Mouse (Mus musculus) G1E-ER4 (cell line): ENCODE data around the gene Ptbp1. TPM values are rescaled to one million over a fixed set of nuclear protein-coding genes. Genes with fewer than 3 reads are reported as not detected.

Source experiments
- GATA1 ChIP-seq: IDR thresholded peaks from one replicate; pipeline ENCODE4 v1.8.0; 2012; ENCODE audit warnings: low read length, inconsistent platforms
- polyA plus RNA-seq: library from polyadenylated mRNA; stranded (reverse); fragments of >175 nt; gene quantifications from 2 replicates; pipeline ENCODE4 v1.2.3, GENCODE M21; 2012

The Ptbp1 gene
- polyA plus RNA-seq, 1 experiment: 1,318 TPM

DNA sequence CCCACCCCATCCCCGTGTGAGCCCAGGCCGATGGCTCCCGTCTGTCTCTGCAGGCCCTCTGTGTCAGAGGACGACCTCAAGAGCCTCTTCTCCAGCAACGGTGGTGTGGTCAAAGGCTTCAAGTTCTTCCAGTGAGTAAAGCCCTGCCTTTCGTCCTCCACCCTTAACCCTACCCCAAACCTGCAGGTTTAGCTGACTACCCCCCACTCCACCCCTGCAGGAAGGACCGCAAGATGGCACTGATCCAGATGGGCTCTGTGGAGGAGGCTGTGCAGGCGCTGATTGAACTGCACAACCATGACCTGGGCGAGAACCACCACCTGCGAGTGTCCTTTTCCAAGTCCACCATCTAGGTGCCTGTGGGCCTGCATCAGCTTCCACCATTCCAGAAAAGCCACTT lies 8.7 kb downstream of the Ptbp1 start:
- TF ChIP-seq GATA1: no peak

DNA sequence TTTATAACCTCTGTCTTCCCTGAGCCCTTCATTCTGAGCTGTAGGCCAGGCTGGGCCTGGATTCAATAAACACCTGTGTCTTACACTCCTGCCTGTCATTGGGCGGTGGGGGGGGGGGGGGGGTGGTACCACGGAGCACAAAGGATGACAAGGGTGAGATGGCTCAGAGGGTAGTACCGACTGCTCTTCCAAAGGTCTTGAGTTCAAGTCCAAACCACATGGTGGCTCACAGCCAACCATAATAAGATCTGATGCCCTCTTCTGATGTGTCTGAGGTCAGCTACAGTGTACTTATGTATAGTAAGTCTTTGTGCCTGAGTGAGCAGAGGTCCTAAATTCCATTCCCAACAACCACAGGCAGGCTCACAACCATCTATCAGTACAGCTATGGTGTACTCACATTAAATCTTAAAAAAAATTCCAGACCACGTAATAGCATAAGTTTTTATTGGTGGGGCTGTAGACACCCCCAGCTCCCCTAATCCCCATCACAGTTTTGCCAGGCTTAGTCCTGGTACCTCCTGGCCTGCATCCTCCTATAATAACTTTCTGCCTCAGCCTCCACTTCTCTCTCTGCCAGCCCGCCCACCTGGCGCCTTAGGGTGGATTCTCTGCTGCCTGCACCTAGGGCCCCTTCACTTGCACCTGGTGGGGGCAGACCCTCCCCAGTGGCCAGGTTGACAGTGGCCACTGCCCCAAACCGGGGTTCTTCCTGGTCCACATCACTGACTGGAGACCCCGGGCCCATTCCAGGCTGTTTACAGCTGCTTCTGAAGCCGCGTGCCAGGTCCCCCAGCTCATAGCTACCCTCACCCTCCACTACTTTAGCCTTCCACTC lies 10.3 kb downstream of the Ptbp1 start:
- no peak for TF ChIP-seq GATA1

DNA sequence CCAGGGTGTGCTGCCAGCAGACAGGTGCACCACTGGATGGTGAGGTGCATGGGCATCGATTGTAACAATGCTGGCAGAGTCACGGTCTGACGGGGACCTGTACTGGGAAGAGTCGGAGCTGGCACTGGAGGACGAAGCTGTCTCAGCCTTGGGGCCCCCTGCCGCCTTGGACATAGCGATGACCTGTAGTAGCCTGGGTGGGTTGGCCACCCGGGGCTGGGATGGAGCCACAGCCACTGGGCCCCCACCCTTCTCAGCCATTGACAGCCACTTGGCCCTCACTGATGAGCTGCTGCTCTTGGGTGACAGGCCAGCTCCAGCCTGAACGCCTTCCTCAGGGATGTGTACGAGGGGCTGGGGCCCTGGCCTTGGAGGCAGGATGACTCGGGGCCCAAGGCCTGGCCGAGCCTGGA lies 11.0 kb downstream of the Ptbp1 start:
- TF ChIP-seq GATA1: no peak

DNA sequence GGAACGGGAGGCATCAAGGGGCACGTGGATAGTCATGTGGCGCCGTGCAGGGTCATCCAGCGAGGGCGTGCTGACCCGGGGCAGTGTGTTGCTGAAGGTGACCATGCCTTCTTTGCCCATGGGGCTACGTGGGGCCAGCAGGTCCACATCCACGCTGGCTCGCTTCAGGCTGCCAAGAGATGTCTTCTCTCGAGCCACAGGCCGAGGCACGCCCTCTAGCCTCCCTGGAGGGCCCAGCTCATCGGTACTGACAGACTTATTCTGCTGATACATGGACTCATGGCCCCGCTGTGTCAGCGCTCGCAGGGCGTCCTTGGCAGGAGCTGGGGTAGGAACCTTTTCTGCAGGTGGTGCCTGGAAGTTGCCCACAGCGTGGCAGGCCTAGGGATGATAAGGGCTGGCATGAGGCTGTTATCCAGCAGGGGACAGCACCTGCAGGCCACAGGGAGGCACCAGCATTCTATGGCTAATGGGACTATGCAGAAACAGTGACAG lies 11.6 kb downstream of the Ptbp1 start:
- no peak for TF ChIP-seq GATA1

DNA sequence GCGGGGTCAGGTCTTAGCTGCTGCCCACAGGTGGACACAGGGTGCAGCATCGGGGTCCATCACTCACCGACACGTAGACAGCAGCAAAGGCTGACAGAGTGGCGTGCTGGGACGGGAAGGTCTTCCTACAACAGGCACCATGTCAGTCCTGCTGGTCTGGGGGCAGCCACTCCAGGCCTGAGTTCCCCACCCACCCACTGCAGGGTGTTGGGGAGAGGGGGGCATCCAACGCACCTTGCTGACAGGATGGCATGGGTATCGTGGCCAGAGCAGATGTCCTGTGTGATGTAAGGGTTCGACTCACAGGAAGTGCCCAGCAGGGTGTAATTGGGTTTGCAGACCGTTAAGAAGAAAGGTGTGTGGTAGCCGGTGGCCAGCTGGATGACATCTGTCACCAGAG lies 12.4 kb downstream of the Ptbp1 start:
- no peak for TF ChIP-seq GATA1

DNA sequence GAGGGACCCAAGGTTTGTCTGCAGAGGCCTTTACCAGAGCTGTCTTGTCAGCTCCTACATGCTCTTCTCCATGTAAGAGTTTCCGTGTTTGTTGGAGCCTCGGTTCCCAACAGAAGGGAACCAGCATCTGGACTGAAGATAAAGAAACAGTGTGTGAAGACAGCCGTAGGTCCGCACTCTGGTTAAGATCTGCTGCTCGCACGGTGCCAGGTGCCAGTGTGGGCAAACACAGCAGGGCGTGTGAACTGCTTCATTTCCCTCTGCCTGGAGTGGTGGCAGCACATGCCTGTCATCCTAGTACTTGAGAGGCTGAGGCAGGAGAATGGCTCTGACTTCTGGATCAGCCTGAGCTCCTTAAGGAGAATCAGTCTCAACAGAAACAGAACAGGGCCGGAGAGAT lies 17.6 kb downstream of the Ptbp1 start:
- no peak for TF ChIP-seq GATA1

DNA sequence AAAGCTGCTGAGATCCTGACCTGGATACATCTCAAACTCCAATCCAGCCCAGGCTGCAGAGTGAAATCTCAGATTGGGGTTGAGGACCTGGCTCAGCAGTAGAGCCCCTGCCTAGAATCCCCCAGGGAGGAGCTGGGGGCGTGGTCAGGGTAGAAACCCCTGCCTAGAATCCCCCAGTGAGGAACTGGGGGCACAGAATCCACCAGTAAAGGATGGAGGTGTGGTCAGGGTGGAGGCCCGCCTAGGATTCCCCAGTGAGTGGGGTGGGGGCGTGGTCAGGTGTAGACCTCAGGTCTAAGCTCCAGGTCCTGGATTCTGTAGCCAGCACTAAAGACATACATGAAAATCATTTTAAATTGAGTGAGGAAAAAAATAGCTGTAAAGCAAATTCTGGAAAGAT lies 18.6 kb downstream of the Ptbp1 start:
- no peak for TF ChIP-seq GATA1

DNA sequence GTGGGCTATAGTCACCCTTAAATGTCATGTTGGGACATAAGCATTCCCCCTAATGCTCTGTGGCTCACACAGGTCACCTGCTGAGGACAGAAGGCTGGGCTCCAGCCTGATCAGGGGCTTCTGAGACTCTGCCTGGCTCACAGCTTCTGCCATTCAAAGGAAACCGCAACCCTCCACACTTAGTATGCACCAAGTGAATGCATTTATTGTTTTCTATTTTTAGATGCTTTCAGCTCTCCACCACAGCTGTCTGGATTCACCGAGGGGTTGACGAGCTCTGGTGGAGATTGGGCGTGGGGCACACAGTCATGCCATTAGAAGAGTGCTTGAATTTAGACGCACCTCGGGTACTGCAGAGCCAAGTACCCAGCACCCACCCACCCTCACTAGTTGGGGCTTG lies 19.1 kb downstream of the Ptbp1 start:
- TF ChIP-seq GATA1: no peak

DNA sequence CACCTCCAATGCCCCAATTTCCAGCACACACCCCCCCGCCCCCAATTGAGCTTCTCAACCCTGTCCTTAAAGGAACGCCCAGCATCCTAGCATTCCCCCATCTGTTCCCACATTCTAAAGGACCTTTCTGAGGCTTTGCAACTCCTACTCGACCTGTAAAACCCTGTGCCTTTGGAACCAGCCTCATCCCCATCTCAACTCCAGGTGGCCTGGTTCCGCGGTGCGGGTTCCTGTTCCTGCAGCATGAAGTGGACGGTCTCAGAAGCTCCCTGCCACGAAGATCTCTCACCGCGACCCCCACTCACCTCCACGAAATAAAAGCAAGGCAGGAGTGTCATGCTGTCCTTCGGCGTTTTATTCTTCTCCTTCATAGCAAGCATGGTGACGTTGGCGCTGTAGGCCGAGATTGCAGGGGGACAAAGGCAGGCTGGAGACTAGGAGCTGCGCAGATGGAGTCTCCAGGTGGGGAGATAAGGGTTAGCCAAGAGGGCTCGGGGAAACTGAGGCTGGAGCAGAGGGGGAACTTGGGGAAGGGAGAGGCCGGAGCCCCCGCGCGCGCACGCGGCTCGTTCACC lies 19.6 kb downstream of the Ptbp1 start:
- TF ChIP-seq GATA1: no peak

DNA sequence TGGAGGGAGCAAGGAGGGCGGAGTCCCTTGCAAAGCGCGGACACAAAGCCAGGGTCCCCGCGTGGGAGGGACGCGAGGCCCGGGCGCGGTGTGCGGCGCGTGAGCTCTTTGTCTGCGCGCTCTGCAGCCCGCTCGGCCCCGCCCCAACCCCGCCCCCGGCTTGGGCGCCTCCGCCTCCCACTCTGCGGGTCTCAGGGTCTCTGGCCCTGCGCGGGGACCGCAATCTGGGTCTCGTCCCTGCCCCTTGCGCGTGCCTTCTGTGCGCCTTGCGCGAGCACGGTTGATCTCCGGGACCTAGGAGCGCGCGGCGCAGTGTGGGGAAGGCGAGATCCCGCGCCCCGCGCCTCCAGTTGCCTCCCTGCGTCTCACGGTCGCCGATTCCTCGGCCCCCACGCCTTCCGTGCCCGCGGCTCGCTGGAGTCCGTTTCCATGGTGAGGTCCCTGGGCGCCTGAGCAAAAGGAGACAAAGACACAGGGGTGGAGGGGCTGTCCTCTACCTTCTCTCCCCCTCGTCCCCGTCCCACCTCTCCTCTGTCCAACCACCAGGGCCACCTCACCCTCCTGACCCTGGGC lies 20.1 kb downstream of the Ptbp1 start, which contains the start of the genes Prtn3 and Plppr3:
Gene Prtn3 (plus strand): TSS at position 187 of the 573 bp plus-strand sequence.
Gene Plppr3 (minus strand): TSS at position 345 of the 573 bp plus-strand sequence.
- no peak for TF ChIP-seq GATA1

DNA sequence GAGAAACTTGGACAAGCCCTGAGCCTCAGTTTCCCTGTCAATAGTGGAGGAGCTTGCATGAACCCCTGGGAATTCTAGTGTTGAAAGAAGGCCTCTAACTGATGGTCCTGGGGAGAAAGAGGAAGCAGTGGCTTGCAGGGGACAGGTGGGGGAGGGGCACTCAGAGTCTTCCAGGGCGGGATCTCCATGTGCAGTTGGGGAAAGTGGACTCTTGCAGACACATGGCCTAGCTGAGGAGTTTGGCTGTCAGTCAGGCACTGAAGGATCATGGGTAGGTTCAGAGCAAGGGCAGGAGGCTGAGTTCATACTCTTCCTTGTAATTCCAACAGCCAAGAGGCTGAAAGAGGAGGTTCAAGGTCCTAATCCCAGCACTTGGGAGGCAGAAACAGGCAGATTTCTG lies 22.9 kb downstream of the Ptbp1 start:
- no peak for TF ChIP-seq GATA1

DNA sequence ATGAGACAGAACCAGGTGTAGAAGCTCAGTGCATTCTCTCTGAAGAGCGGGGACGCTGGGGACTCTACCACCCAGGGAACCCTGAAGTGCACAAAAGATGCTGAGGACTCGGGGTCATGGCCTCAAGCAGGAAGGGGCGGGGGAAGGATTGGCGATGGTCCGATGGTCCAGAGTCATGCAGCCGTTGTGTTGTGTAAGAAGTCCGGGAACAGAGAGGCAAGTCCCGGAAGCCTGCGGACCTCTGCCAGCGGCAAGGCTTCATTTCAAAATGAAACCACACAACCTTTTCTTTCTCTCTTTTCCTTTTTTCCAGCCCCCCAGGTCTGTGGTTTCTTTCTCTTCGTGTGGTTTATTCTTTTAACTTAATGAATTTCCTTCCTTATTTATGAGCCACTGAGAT lies 23.5 kb downstream of the Ptbp1 start:
- TF ChIP-seq GATA1: no peak

DNA sequence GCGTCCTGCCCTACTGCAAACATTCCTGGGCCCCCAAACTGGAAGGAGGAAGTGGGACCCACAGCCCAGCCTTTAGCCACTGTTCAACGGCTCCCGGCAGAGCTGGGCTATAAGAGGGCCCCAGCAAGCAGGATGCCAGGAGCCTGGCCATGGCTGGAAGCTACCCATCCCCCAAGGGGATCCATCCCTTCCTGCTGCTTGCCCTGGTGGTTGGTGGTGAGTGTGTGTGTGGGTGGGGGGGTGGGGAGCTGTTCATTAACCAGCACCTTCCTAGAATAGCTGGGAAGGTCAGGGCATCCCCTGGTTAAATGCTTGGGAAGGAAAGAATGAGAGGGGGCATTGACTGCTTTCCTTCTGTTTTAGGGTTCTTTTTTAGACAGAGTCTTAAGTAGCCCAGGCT lies 25.3 kb downstream of the Ptbp1 start:
- TF ChIP-seq GATA1: no peak

DNA sequence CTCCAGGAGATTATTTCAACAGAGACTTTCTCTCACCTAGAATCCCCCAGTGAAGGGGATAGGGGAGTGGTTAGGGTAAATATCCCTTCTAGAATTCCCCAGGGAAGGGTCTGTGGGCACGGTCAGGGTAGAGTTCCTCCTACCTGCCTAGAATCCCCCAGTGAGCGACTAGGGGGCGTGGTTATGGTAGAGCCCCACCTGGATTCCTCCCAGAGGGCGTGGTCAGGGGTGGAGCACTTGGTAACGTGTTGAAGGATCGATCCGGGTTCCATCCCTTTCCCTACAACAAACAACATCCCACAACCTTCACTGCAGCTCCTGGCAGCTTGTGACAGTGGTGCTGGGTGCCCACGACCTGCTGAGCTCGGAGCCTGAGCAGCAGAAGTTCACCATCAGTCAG lies 26.5 kb downstream of the Ptbp1 start:
- no peak for TF ChIP-seq GATA1

DNA sequence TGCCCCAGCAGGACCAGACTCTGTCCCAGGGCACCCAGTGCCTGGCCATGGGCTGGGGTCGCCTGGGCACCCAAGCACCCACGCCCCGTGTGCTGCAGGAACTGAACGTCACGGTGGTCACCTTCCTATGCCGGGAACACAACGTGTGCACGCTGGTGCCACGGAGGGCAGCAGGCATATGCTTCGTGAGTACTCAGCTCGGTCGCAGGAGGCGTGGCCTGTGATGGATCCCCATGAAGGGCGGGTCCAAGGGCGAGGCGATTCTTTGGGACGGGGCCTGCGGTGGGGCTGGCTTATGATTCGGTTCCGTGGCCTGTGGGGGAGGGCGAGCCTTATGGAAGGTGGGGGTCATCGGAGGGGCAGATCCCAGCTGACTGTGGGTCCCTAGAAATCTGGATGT lies 27.8 kb downstream of the Ptbp1 start:
- TF ChIP-seq GATA1: no peak

DNA sequence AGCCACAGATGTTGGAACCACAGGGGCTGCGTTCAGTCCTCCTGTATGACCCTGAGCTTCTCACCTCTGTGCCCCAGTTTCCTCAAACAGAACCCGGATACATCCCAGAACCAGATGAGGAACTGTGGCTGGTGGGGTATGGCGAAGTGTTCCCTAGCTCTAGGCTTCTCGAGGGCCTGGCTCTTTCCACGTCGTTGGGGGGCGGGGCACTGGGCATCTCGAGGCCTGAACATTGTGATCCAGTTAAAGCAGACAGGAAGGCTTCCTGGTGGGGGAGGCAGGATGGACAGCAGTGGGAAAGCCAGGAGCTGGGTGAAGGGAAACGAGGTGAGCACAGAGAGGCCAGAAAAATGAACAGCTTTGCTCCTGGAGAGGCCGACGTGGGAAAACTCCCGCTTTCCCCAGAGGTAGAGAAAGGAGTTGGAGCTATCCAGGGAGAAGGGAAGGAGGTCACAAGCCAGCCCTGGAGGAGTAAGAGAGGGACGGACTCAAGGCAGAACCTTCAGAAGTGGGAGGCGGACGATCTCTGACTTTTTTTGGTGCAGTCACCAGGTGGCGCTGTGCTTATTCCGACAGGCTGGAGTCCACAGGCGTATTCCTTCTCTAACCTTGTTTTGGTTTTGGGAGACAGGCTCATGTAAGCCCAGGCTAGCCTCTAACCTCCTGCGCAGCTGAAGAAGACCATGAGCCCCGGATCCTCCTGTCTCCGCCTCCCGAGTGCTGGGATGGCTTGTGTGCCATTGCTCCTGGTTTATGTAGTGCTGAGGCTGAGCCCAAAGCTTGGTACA lies 29.3 kb downstream of the Ptbp1 start:
- no peak for TF ChIP-seq GATA1

DNA sequence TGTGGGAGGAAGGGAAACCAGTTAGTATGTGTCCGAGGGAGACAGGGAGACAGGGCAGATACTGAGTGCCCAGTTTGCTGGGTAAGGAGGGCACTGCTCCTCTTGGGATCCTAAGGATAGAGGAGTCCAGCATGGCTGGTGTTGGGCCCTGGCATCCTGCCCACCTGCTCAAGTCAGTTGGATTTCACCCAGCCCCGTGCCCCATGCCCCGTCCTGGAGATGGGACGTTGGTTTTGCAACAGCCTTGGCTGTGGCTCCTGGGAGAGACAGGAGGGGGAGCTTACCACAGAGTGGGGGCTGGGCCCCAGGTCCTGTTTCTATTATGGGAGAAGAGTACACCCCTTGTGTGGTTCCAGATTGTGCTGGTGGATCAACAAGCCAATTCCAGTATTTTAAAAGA lies 30.2 kb downstream of the Ptbp1 start:
- no peak for TF ChIP-seq GATA1
